Mouse (Mus musculus): ENCODE data around the gene Agbl3. TPM values are rescaled to one million over a fixed set of nuclear protein-coding genes. Genes with fewer than 3 reads are reported as not detected.

The Agbl3 gene
- polyA plus RNA-seq, 1 experiment = not detected

GRCm38 (mm10) chr6:34750487-34751120 is 29.6 kb upstream of the Agbl3 start:
- WGBS = 68% methylated on average over 7 of the region's 7 CpGs

GRCm38 (mm10) chr6:34751625-34752024 is 28.6 kb upstream of the Agbl3 start:
- H3K4me3 ChIP-seq (ENCODE audit: insufficient read depth, low read depth, low read length) = no peak overlapping the region
- TF ChIP-seq POLR2A (IDR thresholded peaks at IDR 0.05; ENCODE audit: insufficient read depth, low read depth, low read length) (no peak), CTCF (IDR thresholded peaks at IDR 0.05; ENCODE audit: insufficient read depth, low read depth, low read length) (no peak)
- peaks cover 3% of the 10 kb centered on the region; the same call in 1 of the 2 replicates for H3K4me1 ChIP-seq (ENCODE audit: control insufficient read depth, insufficient read depth, low read length)
- no peak overlapping the region for H3K27ac ChIP-seq (ENCODE audit: insufficient read depth, low read depth, low read length)

More at GRCm38 (mm10) chr6:34750487-34751120, 29.6 kb upstream of the Agbl3 start:
- TF ChIP-seq POLR2A (IDR thresholded peaks at IDR 0.05; ENCODE audit: insufficient read depth, low read depth, low read length) (no peak), CTCF (IDR thresholded peaks at IDR 0.05; ENCODE audit: insufficient read depth, low read depth, low read length) (no peak)
- H3K4me1 ChIP-seq (ENCODE audit: control insufficient read depth, insufficient read depth, low read length) = peaks cover 3% of the 10 kb centered on the region; the same call in 1 of the 2 replicates
- no peak overlapping the region for H3K27ac ChIP-seq (ENCODE audit: insufficient read depth, low read depth, low read length)
- no peak overlapping the region for H3K4me3 ChIP-seq (ENCODE audit: insufficient read depth, low read depth, low read length)

GRCm38 (mm10) chr6:34754448-34754847 is 25.8 kb upstream of the Agbl3 start:
- no peak overlapping the region for H3K4me3 ChIP-seq (ENCODE audit: insufficient read depth, low read depth, low read length)
- H3K4me1 ChIP-seq (ENCODE audit: control insufficient read depth, insufficient read depth, low read length) = peaks cover 3% of the 10 kb centered on the region; the same call in 1 of the 2 replicates
- WGBS = 31% methylated on average over 5 of the region's 5 CpGs
- no peak overlapping the region for H3K27ac ChIP-seq (ENCODE audit: insufficient read depth, low read depth, low read length)
- TF ChIP-seq POLR2A (IDR thresholded peaks at IDR 0.05; ENCODE audit: insufficient read depth, low read depth, low read length) (no peak), CTCF (IDR thresholded peaks at IDR 0.05; ENCODE audit: insufficient read depth, low read depth, low read length) (no peak)

- H3K4me1 ChIP-seq (ENCODE audit: control insufficient read depth, insufficient read depth, low read length) = no peaks in the 10 kb centered on the region
- no peak overlapping the region for H3K27ac ChIP-seq (ENCODE audit: insufficient read depth, low read depth, low read length)
- H3K4me3 ChIP-seq (ENCODE audit: insufficient read depth, low read depth, low read length) = no peak overlapping the region
- TF ChIP-seq CTCF (IDR thresholded peaks at IDR 0.05; ENCODE audit: insufficient read depth, low read depth, low read length) (no peak), POLR2A (IDR thresholded peaks at IDR 0.05; ENCODE audit: insufficient read depth, low read depth, low read length) (no peak)
- 86% methylated on average over 2 of the region's 2 CpGs for WGBS
Measured at GRCm38 (mm10) chr6:34758340-34758739, 21.9 kb upstream of the Agbl3 start.

- 30% methylated on average over 4 of the region's 4 CpGs for WGBS
- H3K27ac ChIP-seq (ENCODE audit: insufficient read depth, low read depth, low read length) = no peak overlapping the region
- no peak overlapping the region for H3K4me3 ChIP-seq (ENCODE audit: insufficient read depth, low read depth, low read length)
- no peaks in the 10 kb centered on the region for H3K4me1 ChIP-seq (ENCODE audit: control insufficient read depth, insufficient read depth, low read length)
- TF ChIP-seq POLR2A (IDR thresholded peaks at IDR 0.05; ENCODE audit: insufficient read depth, low read depth, low read length) = no peak
- no peak for TF ChIP-seq CTCF (IDR thresholded peaks at IDR 0.05; ENCODE audit: insufficient read depth, low read depth, low read length)
Measured at GRCm38 (mm10) chr6:34760023-34760422, 20.2 kb upstream of the Agbl3 start.

GRCm38 (mm10) chr6:34765721-34766120 is 14.5 kb upstream of the Agbl3 start:
- Histone ChIP-seq H3K4me3 (ENCODE audit: insufficient read depth, low read depth, low read length) (no peak overlapping the region), H3K4me1 (ENCODE audit: control insufficient read depth, insufficient read depth, low read length) (no peaks in the 10 kb centered on the region), H3K27ac (ENCODE audit: insufficient read depth, low read depth, low read length) (no peak overlapping the region)
- WGBS = 96% methylated on average over 5 of the region's 5 CpGs
- TF ChIP-seq POLR2A (IDR thresholded peaks at IDR 0.05; ENCODE audit: insufficient read depth, low read depth, low read length) (no peak), CTCF (IDR thresholded peaks at IDR 0.05; ENCODE audit: insufficient read depth, low read depth, low read length) (no peak)

- no peaks in the 10 kb centered on the region for H3K4me1 ChIP-seq (ENCODE audit: control insufficient read depth, insufficient read depth, low read length)
- no peak overlapping the region for H3K4me3 ChIP-seq (ENCODE audit: insufficient read depth, low read depth, low read length)
- TF ChIP-seq CTCF (IDR thresholded peaks at IDR 0.05; ENCODE audit: insufficient read depth, low read depth, low read length) (no peak), POLR2A (IDR thresholded peaks at IDR 0.05; ENCODE audit: insufficient read depth, low read depth, low read length) (no peak)
- no peak overlapping the region for H3K27ac ChIP-seq (ENCODE audit: insufficient read depth, low read depth, low read length)
- WGBS = 59% methylated on average over 2 of the region's 2 CpGs
Measured at GRCm38 (mm10) chr6:34769984-34770383, 10.2 kb upstream of the Agbl3 start.

- H3K4me1 ChIP-seq (ENCODE audit: control insufficient read depth, insufficient read depth, low read length) = no peaks in the 10 kb centered on the region
- TF ChIP-seq CTCF (IDR thresholded peaks at IDR 0.05; ENCODE audit: insufficient read depth, low read depth, low read length) (no peak), POLR2A (IDR thresholded peaks at IDR 0.05; ENCODE audit: insufficient read depth, low read depth, low read length) (no peak)
- H3K27ac ChIP-seq (ENCODE audit: insufficient read depth, low read depth, low read length) = 0 out of 2 replicates have a peak overlapping the region, but pooled peaks have one; percentile 29
- 37% methylated on average over 6 of the region's 6 CpGs for WGBS
- H3K4me3 ChIP-seq (ENCODE audit: insufficient read depth, low read depth, low read length) = no peak overlapping the region
Measured at GRCm38 (mm10) chr6:34770491-34770890, 9.7 kb upstream of the Agbl3 start.

- no peaks in the 10 kb centered on the region for H3K4me1 ChIP-seq (ENCODE audit: control insufficient read depth, insufficient read depth, low read length)
- TF ChIP-seq CTCF (IDR thresholded peaks at IDR 0.05; ENCODE audit: insufficient read depth, low read depth, low read length) = no peak
- TF ChIP-seq POLR2A (IDR thresholded peaks at IDR 0.05; ENCODE audit: insufficient read depth, low read depth, low read length) = no peak
- H3K4me3 ChIP-seq (ENCODE audit: insufficient read depth, low read depth, low read length) = no peak overlapping the region
- H3K27ac ChIP-seq (ENCODE audit: insufficient read depth, low read depth, low read length) = no peak overlapping the region
Measured at GRCm38 (mm10) chr6:34776396-34776795, 3.8 kb upstream of the Agbl3 start.
